Mouse (Mus musculus) heart, postnatal 0 days (tissue): ENCODE results near the gene Tbc1d5.

Source experiments
- CTCF ChIP-seq: IDR thresholded peaks from 2 replicates; pipeline ENCODE4 v1.5.1; 2016; ENCODE audit warnings: antibody characterized with exemption, control low read depth, low read depth
- EP300 ChIP-seq: IDR thresholded peaks from 2 replicates; pipeline ENCODE4 v1.6.1; 2016; ENCODE audit warnings: antibody characterized with exemption, low read depth

- TF ChIP-seq CTCF (no peak), EP300 (no peak)
Observed at GRCm38 (mm10) chr17:51144983-51145382, 34.2 kb downstream of the Tbc1d5 start.
